Mouse (Mus musculus) thymus, adult 2 months (tissue): ENCODE results near the gene Slc25a10.

ENCODE experiments used
- CTCF ChIP-seq: fragments of 200-500 bp; IDR thresholded peaks from 2 replicates; pipeline ENCODE4 v1.5.1; 2012; ENCODE audit warnings: mild to moderate bottlenecking, control low read depth, low read length, moderate library complexity, borderline replicate concordance; ENCODE audit not compliant: control insufficient read depth, poor library complexity, insufficient read depth; ENCODE audit errors: extremely low read depth
- POLR2A ChIP-seq: fragments of 200-500 bp; IDR thresholded peaks from 2 replicates; pipeline ENCODE4 v1.6.1; 2012; ENCODE audit warnings: mild to moderate bottlenecking, low read length, control low read depth, moderate library complexity; ENCODE audit not compliant: control insufficient read depth, poor library complexity, insufficient read depth; ENCODE audit errors: extremely low read depth

DNA sequence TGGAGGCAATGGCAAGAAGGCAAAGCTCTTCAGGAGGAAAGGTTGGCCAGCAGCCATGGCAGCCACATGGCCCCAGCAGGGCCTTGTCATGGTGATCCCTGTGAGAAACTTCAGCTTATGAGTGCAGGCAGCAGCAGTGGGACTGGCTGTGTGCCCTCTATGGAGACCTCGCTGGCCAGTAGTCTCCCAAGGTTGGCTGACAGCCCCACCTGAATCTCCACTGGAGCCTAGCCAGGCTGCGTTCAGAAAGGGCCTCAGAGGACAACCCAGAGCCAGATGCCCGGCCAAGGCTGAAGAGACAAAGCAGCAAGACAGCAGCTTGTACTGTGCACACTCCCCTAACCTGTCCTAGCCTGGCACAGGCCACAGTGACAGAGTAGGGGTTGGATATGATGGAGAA, 46.8 kb downstream of the Slc25a10 start:
- no peak for TF ChIP-seq CTCF
- TF ChIP-seq POLR2A = no peak
